ENCODE assay signal across 23 mouse cellular contexts in the genomic region with DNA sequence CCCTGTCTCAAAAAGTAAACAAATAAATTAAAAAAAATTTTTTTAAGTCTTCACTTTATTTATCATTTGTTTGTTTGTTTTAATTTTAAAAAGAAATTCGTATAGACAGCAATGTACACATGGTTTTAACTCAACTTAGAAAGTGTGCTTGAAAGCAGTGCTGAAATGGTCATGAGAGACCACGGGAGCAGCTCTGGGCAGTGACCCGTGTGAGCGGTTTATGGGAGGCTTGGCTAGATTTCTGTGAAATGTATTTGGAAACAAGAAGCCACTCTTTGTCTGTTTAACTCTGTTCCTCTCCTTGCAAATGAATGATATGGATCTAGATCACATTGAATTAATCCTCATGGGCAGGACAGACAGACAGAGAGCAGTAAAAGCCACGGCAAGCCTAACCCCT. TPM values are rescaled to one million over a fixed set of nuclear protein-coding genes. Genes with fewer than 3 reads are reported as not detected.
A peak's percentile ranks its signal among the peaks of the same experiment; 100 is the strongest.
DNase-seq lines count a peak whose midpoint lies in the region; ATAC-seq lines count a peak whose summit lies in the region.
"Had no signal": no experiment of that assay in that cellular context is flagged by ENCODE, and none has a peak within 500 bp of the region (broad histone marks: within the 10 kb centered on the region; RNA-seq: fewer than 3 reads in every experiment).

No protein-coding gene starts in this region.

- H3K36me3 ChIP-seq in kidney, embryonic 15.5 days: no peaks in the 10 kb centered on the region
- H3K36me3 ChIP-seq in kidney, embryonic 16.5 days (ENCODE audit: insufficient read depth, low read length): no peaks in the 10 kb centered on the region
- H3K36me3 ChIP-seq: embryonic facial prominence, embryonic 10.5 days; embryonic facial prominence, embryonic 12.5 days; forebrain, embryonic 15.5 days had no signal

- no peak for ATAC-seq in kidney, embryonic 15.5 days (replicated peaks; ENCODE audit: low FRiP score)
- ATAC-seq in kidney, embryonic 16.5 days (ENCODE audit: low FRiP score, low TSS enrichment): no peak
- ATAC-seq: activated CD4-positive, CD25-positive, alpha-beta regulatory T cell, adult 4 months; forebrain, embryonic 13.5 days; forebrain, embryonic 15.5 days; forebrain, postnatal 0 days; Patski had no signal

- WGBS in kidney, embryonic 15.5 days: 51% methylated on average over 5 of the region's 5 CpGs
- 51% methylated on average over 5 of the region's 5 CpGs for WGBS in kidney, embryonic 16.5 days

- no peak overlapping the region for H3K4me3 ChIP-seq in kidney, embryonic 15.5 days (replicated peaks)
- no peak overlapping the region for H3K4me3 ChIP-seq in kidney, embryonic 16.5 days (ENCODE audit: low read length)
- H3K4me3 ChIP-seq: embryonic facial prominence, embryonic 10.5 days; embryonic facial prominence, embryonic 12.5 days; forebrain, embryonic 13.5 days; forebrain, embryonic 15.5 days had no signal

- H3K4me1 ChIP-seq in kidney, embryonic 15.5 days: no peaks in the 10 kb centered on the region
- no peaks in the 10 kb centered on the region for H3K4me1 ChIP-seq in kidney, embryonic 16.5 days (ENCODE audit: insufficient read depth, low read length)
- H3K4me1 ChIP-seq: embryonic facial prominence, embryonic 10.5 days; embryonic facial prominence, embryonic 12.5 days; forebrain, embryonic 15.5 days had no signal

- no peak overlapping the region for H3K27ac ChIP-seq in kidney, embryonic 15.5 days
- no peak overlapping the region for H3K27ac ChIP-seq in kidney, embryonic 16.5 days (ENCODE audit: low read length)
- H3K27ac ChIP-seq: embryonic facial prominence, embryonic 10.5 days; embryonic facial prominence, embryonic 12.5 days; forebrain, embryonic 13.5 days; forebrain, embryonic 15.5 days had no signal

- DNase-seq in kidney, adult 18-20 months: peak; percentile 18
- peak; percentile 33 for DNase-seq in kidney, adult 9 months
- peak; percentile 20 for DNase-seq in kidney, postnatal 14 days
- peak; percentile 16 to 20 for DNase-seq in kidney, postnatal 4 days
- no peak for DNase-seq in embryo, embryonic 10.5 days (ENCODE audit: low spot score)
- DNase-seq in embryo, embryonic 11 days: no peak
- DNase-seq: adrenal gland, adult 8-10 months; adrenal gland, postnatal 14 days; adrenal gland, postnatal 36 days; cerebellum, adult 11-12 months; cerebellum, adult 2 months; cerebellum, adult 9-10 months; cerebellum, postnatal 10 days; cerebellum, postnatal 25 days; forebrain, postnatal 0 days had no signal

- no peak overlapping the region for H3K9ac ChIP-seq in kidney, embryonic 15.5 days
- H3K9ac ChIP-seq in kidney, embryonic 16.5 days (replicated peaks; ENCODE audit: low read length): no peak overlapping the region
- H3K9ac ChIP-seq: embryonic facial prominence, embryonic 12.5 days; forebrain, embryonic 13.5 days; forebrain, embryonic 15.5 days; forebrain, postnatal 0 days had no signal

- no peak overlapping the region for H3K4me2 ChIP-seq in kidney, embryonic 15.5 days
- H3K4me2 ChIP-seq in kidney, embryonic 16.5 days (replicated peaks; ENCODE audit: low read depth, low read length): no peak overlapping the region
- H3K4me2 ChIP-seq: embryonic facial prominence, embryonic 12.5 days; forebrain, embryonic 13.5 days; forebrain, embryonic 15.5 days had no signal

- no peaks in the 10 kb centered on the region for H3K27me3 ChIP-seq in kidney, embryonic 15.5 days
- no peaks in the 10 kb centered on the region for H3K27me3 ChIP-seq in kidney, embryonic 16.5 days (ENCODE audit: insufficient read depth, low read length)
- H3K27me3 ChIP-seq: embryonic facial prominence, embryonic 12.5 days; forebrain, embryonic 13.5 days; forebrain, embryonic 15.5 days; Patski had no signal

- H3K9me3 ChIP-seq in kidney, embryonic 15.5 days (replicated peaks): no peaks in the 10 kb centered on the region
- H3K9me3 ChIP-seq in kidney, embryonic 16.5 days (ENCODE audit: low read length): no peaks in the 10 kb centered on the region
- H3K9me3 ChIP-seq: embryonic facial prominence, embryonic 10.5 days; embryonic facial prominence, embryonic 12.5 days; forebrain, embryonic 13.5 days; forebrain, embryonic 15.5 days had no signal

RNA-seq across cellular contexts. Expression of a gene that starts 58.7 kb away (rescaled TPM):
- 24.0 and 24.2 TPM in 2 replicates for polyA plus RNA-seq in kidney, embryonic 15.5 days (2015; fragmentation: Nextera tagmentation; extraction: Ambion mirVana)
- polyA plus RNA-seq in kidney, embryonic 16.5 days (2015; fragmentation: Nextera tagmentation; extraction: Ambion mirVana): 24.0 and 26.8 TPM in 2 replicates

RNA-seq across cellular contexts. Expression of a gene that starts 59.3 kb away (rescaled TPM):
- polyA plus RNA-seq in kidney, embryonic 15.5 days (2015; fragmentation: Nextera tagmentation; extraction: Ambion mirVana): 1.3 and 2.7 TPM in 2 replicates
- 0.92 and 0.98 TPM in 2 replicates for polyA plus RNA-seq in kidney, embryonic 16.5 days (2015; fragmentation: Nextera tagmentation; extraction: Ambion mirVana)
- polyA plus RNA-seq: activated CD4-positive, CD25-positive, alpha-beta regulatory T cell, adult 4 months had no signal

Comparison
In these comparisons a context has a peak if more than half of its experiments do, and no peak if none do; other contexts are left out.
1. DNase-seq: peak in kidney, adult 18-20 months (single experiment), kidney, adult 9 months (single experiment), kidney, postnatal 14 days (single experiment) and kidney, postnatal 4 days (2 of 2); none in embryo, embryonic 10.5 days (single experiment) and embryo, embryonic 11 days (single experiment).